Mouse (Mus musculus): ENCODE results near the gene Fank1.

Gene Fank1

DNA sequence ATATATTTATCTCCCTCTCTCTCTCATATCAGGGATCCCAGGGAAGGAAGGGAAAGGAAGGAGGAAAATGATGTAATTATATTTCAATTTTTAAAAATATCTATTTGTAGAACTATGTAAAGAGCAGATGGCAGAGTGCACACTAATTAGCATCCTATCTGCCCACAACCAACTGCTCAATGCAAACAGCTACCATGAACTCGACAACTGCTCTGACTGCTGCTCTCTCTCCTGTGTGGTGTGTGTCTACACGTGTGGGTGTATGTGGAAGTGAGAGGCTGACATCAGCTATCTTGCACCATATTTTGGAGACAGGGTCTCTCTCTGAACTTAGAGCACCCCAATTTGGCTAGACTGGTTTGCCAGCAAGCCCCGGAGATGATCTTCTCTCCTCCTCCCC, 135.2 kb downstream of the Fank1 start:
- POLR2A ChIA-PET: no interaction called here
- CTCF ChIA-PET: no interaction called here

DNA sequence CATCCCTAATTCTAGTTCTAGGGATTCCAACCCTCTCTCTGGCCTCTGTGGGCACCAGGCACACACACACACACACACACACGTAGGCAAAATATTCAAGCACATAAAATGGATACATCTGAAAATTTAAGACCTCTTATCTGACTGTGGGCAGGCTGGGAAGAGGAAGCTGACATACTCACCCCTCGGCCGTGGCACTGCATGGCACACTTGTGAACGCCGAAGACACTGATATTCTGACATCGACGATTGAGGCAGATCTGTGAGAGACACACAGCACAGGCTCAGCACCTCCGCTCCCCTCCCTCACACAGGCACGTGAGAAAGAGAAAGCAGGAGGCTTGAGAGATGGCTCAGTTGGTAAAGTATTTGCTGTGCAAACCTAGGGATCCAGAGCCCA, 139.6 kb downstream of the Fank1 start:
- POLR2A ChIA-PET: no interaction called here
- CTCF ChIA-PET: interaction anchor here in 1 of 4 experiments (0.5 kb wide), 1 partner anchor 16 kb away, joined by 3 read pairs; no protein-coding TSS in a partner anchor

DNA sequence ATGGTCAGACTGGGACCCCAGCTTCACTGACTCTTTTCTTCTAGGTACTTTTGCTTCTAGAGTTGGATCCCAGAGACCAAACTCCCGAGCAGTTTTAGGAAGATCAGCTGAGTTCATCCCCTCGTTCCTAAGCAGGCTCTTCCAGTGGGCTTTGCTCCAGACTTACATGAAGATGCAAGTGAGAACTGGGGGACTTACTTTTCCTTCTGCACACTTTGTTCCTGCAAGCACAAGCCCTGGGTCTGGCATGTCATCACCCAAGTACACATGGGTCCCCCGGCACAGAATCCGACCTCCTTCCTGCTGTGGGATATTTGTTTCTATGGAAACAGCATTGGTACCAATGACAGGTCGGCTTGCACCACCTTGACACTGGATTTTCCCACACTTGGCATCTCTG, 142.6 kb downstream of the Fank1 start:
- POLR2A ChIA-PET: interaction anchor here in 1 of 4 experiments (1.2 kb wide), 1 partner anchor 33 kb away, joined by 3 read pairs; no protein-coding TSS in a partner anchor
- CTCF ChIA-PET: no interaction called here

DNA sequence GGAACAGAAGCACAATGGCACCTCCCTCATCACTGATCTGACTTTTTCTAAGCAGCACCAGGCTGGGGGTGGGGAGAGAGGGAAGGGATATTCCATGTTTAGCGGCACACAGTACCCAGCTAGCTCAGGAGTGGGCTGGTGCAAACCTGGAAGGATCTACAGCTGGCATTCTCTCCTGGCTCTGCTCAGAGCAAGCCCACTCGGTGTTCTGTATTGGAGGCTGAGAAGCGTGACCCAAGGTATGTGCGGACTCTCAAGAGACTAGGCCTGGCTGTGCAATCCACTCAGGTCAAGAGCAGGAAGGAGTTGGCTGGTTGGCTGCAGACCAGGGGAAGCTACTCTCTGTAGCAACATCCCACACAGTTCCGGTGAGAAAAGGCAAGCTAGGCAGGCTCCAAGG, 143.3 kb downstream of the Fank1 start:
- ChIA-PET CTCF (no interaction called here), POLR2A (interaction anchor here in 1 of 4 experiments (1.2 kb wide), 1 partner anchor 32 kb away, joined by 3 read pairs; no protein-coding TSS in a partner anchor)

DNA sequence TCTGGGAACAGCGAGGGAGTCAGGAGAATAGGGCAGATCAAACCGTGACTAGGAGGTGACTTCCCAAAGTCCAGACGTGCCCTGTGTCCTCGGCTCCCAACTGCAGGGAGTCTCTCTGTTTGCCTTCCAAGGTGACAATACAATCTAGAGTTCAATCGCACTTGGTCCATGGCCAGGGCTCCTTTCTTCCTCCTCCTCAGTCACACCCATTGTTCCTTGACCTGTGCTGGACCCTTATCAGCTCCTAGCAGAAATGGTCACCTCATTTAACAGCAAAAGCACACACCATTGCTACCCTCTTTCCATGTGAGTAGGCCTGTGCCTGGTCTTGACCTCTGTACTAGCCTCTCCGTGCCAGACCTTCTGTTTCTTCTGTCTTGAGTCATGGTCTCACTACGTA, 144.1 kb downstream of the Fank1 start:
- ChIA-PET POLR2A (no interaction called here), CTCF (no interaction called here)

DNA sequence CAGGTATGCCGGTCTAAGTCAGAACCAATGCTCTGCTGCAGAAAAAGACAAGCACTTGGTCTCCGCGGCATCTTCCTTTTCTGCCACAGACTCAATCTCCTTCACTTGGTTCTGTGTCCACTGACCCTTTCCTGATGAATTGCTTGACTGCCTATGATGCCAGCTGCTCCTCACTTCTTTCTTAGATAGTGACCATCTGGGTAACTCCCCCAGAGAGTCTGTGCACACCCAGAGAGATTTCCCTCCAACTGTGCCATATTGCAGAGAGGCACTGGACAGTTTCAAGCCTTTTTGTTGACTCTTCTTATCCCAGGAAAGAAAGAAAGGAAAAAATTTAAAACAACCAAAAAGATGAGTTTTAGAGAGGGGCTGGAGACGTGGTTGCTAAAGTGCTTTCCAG, 144.6 kb downstream of the Fank1 start:
- CTCF ChIA-PET: no interaction called here
- POLR2A ChIA-PET: no interaction called here

DNA sequence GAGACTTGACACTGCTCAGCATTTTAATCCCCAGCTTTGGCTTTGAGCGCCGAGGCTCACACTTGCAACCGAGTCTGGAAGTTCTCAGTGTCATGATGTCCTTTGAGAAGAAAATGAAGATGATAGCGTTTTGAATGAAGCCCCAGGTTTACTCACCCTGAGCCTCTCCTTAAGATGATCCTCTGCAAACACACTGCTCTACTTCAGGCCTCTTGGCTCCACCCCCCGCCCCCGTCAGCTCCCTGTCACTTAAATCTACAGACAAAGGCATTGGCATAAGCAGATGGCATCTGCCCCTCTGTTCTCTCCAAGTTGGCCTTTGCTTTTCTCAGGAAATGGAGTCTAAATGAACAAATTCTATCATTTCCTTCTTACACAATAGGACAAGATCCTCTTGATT, 147.3 kb downstream of the Fank1 start:
- POLR2A ChIA-PET: no interaction called here
- CTCF ChIA-PET: no interaction called here

DNA sequence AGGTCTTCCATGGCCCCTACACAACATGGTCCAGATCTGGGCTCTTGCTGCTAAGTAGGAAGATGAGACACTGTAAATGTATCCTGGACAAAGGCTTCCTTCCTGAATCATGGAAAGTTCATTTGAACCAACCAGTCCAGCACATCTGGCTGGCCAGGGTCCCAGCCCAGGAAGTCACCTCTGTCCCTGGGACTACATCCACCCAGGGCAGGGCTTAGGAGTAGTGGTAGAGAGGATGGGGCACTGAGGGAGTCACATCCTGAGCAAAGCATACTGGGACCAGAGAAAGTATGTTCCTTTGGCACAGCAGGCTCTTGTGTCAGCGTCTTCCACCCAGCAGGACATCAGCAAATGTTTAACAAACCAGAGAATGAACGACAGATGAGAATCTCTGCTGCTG, 149.1 kb downstream of the Fank1 start:
- ChIA-PET POLR2A (no interaction called here), CTCF (no interaction called here)

DNA sequence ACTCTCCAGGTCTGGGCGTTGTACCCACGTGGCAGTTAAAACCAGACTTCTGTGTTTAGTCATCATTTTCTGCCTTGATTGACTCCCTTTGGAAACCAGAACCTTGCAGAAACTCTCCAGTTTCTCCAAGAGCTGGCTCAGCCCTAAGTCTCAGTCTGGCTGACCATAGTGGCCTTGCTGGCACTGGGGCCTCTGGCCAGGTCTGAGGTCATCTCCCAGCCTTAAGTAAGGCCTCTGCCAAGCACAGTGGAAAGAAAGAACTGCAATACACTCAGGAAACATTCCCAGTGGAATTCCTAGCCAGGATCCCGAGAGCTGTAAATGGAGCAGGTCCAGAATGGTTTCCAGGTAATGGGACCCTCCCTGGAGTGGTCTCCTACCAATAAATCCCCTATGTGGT, 152.3 kb downstream of the Fank1 start:
- CTCF ChIA-PET: no interaction called here
- POLR2A ChIA-PET: interaction anchor here in 1 of 4 experiments (0.6 kb wide), 1 partner anchor 1784 kb away, joined by 4 read pairs; no protein-coding TSS in a partner anchor

Measured in embryonic stem cell, embryonic (primary cell).